Mouse (Mus musculus) midbrain, postnatal 0 days (tissue): ENCODE measurements at regions not wholly inside any gene's neighbourhood (a gene's known extent, or its start where the extent isn't known, plus 50 kb on each side); places are given as distances from the start of the nearest gene placed in this dataset.

ENCODE experiments used
- ATAC-seq: fragments of 200-750 bp; cut with Nextera tagmentation; 2 replicates; pipeline ENCODE4 v1.8.0; 2017; ENCODE audit warnings: moderate number of reproducible peaks, mild to moderate bottlenecking, moderate TSS enrichment, moderate library complexity; ENCODE audit not compliant: low FRiP score
- DNase-seq: peaks from one replicate; pipeline ENCODE4 v3.0.0-alpha.2; 2015; ENCODE audit warnings: low spot score
- H3K27ac ChIP-seq: fragments of 300-500 bp; sonication (generic); 2 replicates; pipeline ENCODE4 v1.5.1; 2014; ENCODE audit warnings: low read depth, mild to moderate bottlenecking, low read length, mixed read lengths
- H3K27me3 ChIP-seq: fragments of 300-500 bp; sonication (generic); 2 replicates; pipeline ENCODE4 v1.6.1; 2014; ENCODE audit warnings: low read length, control low read depth, mixed read lengths; ENCODE audit not compliant: insufficient read depth
- H3K36me3 ChIP-seq: fragments of 300-500 bp; sonication (generic); 2 replicates; pipeline ENCODE4 v1.6.1; 2014; ENCODE audit warnings: low read length, control low read depth, mixed read lengths; ENCODE audit not compliant: insufficient read depth
- H3K4me1 ChIP-seq: fragments of 300-500 bp; sonication (generic); 2 replicates; pipeline ENCODE4 v1.6.1; 2014; ENCODE audit warnings: mild to moderate bottlenecking, control low read depth, antibody characterized with exemption, low read length, mixed read lengths; ENCODE audit not compliant: insufficient read depth
- H3K4me2 ChIP-seq: fragments of 300-500 bp; sonication (generic); 2 replicates; pipeline ENCODE4 v1.6.1; 2014; ENCODE audit warnings: low read depth, mild to moderate bottlenecking, low read length, mixed read lengths; ENCODE audit not compliant: poor library complexity, severe bottlenecking
- H3K4me3 ChIP-seq: fragments of 300-500 bp; sonication (generic); 2 replicates; pipeline ENCODE4 v1.5.1; 2014; ENCODE audit warnings: low read depth, mild to moderate bottlenecking, low read length, moderate library complexity
- H3K9ac ChIP-seq: fragments of 300-500 bp; sonication (generic); replicated peaks from 2 replicates; pipeline ENCODE4 v1.6.1; 2014; ENCODE audit warnings: mild to moderate bottlenecking, low read length, moderate library complexity, mixed read lengths; ENCODE audit not compliant: poor library complexity, severe bottlenecking
- H3K9me3 ChIP-seq: fragments of 300-500 bp; sonication (generic); 2 replicates; pipeline ENCODE4 v1.6.1; 2016; ENCODE audit warnings: low read length, control low read depth
- CTCF ChIP-seq: IDR thresholded peaks from 2 replicates; pipeline ENCODE4 v1.5.1; 2016; ENCODE audit warnings: antibody characterized with exemption, mild to moderate bottlenecking
- WGBS: fragments of 180-500 bp; shearing (Covaris S2); extraction: QIAGEN DNeasy Blood & Tissue Kit; methylation state at CpG from one replicate; pipeline ENCODE4 v1.1.7; 2014; 5-methylcytosine and 5-hydroxymethylcytosine counted together

DNA sequence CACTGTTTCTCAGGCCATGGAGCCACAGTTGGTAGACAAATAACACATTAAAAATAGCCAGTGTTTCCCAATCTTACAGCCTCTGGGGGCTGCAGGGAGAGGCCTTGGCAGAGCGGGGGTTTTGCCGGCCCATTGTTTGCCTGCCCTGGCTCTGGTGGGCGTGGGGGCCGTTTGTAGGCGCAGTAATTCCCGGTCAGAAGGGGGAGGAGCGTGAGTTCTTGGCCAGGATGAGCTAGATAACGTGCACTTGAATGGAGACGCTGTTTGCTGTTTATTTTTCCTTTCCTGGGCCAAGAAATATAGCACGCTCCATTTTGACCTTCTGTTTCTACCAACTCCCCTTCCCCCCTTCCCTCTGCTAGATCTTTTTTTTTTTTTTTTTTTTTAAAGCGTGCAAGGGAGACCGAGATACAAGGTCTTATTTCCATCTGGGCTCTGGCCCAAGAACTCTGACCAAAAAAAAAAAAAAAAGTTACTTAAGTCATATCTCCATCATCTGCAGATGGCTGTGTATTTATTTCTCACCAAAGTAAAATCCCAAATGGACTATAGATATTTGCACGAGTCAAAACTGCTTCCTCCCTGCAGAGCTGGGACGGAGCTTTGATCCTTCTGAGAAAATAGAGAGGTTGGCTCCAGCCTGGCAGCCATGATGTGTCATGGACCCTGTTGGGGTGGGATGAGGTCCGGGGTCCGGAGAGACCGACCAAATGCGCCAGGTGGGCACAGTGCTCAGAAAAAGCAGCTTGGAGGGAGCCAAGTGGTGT lies 135.5 kb upstream of the Haao start:
- H3K9me3 ChIP-seq, result no peaks in the 10 kb centered on the region
- no peaks in the 10 kb centered on the region for H3K36me3 ChIP-seq
- H3K4me2 ChIP-seq, result no peak overlapping the region
- 0 out of 2 replicates have a peak, but pooled peaks cover 7% of the 10 kb centered on the region for H3K4me1 ChIP-seq
- no peaks in the 10 kb centered on the region for H3K27me3 ChIP-seq
- H3K27ac ChIP-seq, result no peak overlapping the region
- no peak overlapping the region for H3K9ac ChIP-seq
- H3K4me3 ChIP-seq, result no peak overlapping the region
- no peak for TF ChIP-seq CTCF
- no peak for ATAC-seq
- 43% methylated on average over 18 of the region's 18 CpGs for WGBS
- DNase-seq, result peak; percentile 75

DNA sequence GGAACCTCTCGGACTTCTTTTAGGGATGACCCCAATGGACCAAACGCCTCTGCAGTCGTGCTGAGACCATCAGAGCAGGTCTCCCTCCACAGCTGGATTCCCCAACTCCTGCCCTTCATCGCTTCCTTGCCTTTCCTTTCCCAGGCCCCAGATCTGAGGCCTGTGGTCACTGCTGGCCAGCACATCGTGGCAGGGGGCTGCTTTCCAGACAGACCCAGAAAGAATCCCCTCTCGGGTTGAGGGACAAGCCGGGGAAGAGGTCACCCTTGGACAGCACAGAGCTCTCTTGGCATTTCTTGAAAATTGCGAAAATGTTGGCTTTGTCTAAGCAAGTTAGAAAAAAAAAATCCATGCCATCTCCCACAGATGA lies 134.9 kb upstream of the Haao start:
- Histone ChIP-seq H3K36me3 (no peaks in the 10 kb centered on the region), H3K4me3 (no peak overlapping the region), H3K27me3 (no peaks in the 10 kb centered on the region), H3K9me3 (no peaks in the 10 kb centered on the region), H3K9ac (no peak overlapping the region), H3K4me1 (0 out of 2 replicates have a peak, but pooled peaks cover 7% of the 10 kb centered on the region), H3K27ac (no peak overlapping the region), H3K4me2 (no peak overlapping the region)
- ATAC-seq (no peak), DNase-seq (no peak)
- WGBS, result 52% methylated on average over 8 of the region's 8 CpGs
- no peak for TF ChIP-seq CTCF

DNA sequence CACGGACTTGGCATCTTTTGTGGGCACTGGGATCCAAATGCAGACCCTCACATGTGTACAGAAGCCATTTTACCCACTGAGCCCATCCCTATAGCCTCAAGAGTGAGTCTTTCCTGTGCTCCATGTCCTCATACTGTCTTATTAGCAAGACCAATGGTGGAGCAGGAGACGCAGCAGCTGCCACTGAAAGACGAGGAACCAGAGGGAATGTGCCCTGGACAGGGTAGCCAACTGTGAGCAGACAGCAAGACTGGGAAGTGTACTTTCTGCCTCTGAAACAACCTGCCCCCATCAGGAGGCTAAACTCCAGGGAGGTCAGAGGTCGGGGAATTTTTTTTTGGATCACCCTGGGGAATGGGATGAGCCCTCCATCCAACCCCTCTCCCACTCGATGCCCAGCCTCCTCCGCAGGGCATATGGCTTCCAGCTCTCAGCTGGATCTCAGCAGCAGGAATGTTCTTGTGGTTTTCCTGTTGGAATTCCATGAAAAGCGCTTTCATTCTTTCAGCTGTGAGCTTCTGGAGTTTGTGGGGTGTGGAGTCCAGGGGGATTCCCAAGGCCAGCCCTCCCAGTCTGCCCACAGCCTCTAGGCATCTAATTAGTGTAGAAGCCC lies 131.2 kb upstream of the Haao start:
- no peak overlapping the region for H3K4me2 ChIP-seq
- 0 out of 2 replicates have a peak, but pooled peaks cover 3% of the 10 kb centered on the region for H3K4me1 ChIP-seq
- H3K9me3 ChIP-seq, result no peaks in the 10 kb centered on the region
- no peak for ATAC-seq
- WGBS, result 64% methylated on average over 7 of the region's 7 CpGs
- no peak for TF ChIP-seq CTCF
- H3K27ac ChIP-seq, result no peak overlapping the region
- H3K36me3 ChIP-seq, result no peaks in the 10 kb centered on the region
- DNase-seq, result no peak
- no peak overlapping the region for H3K9ac ChIP-seq
- H3K27me3 ChIP-seq, result no peaks in the 10 kb centered on the region
- H3K4me3 ChIP-seq, result no peak overlapping the region

DNA sequence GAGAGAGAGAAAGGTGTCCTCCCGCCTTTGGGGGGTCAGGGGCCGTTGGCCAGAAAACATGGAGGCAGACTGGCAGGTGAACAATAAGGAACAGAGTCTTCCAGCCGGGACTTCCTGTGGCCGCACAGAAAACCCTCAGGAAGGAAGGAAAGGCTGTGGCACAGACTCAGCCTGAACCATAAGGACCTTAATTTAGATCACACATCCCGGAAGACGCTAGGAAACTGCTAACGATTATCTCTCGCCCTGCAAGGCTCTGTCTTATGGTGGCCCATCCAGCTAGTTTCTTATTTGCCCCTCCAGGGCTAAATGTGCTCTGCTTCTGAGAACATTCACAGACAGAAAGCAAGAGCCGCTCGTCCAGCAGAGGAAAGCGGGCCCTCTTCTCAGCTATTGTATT lies 130.0 kb upstream of the Haao start:
- Histone ChIP-seq H3K9ac (no peak overlapping the region), H3K27me3 (no peaks in the 10 kb centered on the region), H3K9me3 (no peaks in the 10 kb centered on the region), H3K27ac (no peak overlapping the region), H3K4me2 (no peak overlapping the region), H3K4me3 (no peak overlapping the region), H3K36me3 (no peaks in the 10 kb centered on the region), H3K4me1 (0 out of 2 replicates have a peak, but pooled peaks cover 3% of the 10 kb centered on the region)
- ATAC-seq, result no peak
- TF ChIP-seq CTCF, result no peak
- WGBS, result 86% methylated on average over 11 of the region's 11 CpGs
- no peak for DNase-seq

DNA sequence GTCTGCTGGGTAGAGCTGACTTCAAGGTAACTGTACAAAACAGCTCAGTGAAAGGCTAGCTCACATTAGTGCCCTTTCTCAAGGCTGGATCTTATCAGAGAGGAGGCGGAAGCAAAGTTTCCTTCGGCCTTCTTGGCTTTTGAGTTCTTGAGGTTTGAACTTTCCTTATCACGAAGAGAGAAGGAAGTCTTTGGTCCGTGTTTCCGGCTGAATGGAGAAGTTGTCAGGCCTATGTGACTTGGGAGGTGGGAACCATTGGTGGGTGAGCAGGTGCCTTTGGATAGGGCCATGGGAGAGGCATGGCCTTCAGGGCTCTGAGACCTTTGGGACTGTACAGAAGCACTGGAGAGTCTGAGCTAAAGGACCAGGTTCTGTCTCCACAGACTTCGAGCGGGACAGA lies 128.1 kb upstream of the Haao start:
- WGBS, result 96% methylated on average over 7 of the region's 7 CpGs
- Histone ChIP-seq H3K9me3 (no peaks in the 10 kb centered on the region), H3K27ac (no peak overlapping the region), H3K9ac (no peak overlapping the region), H3K4me3 (no peak overlapping the region), H3K27me3 (no peaks in the 10 kb centered on the region), H3K4me1 (no peaks in the 10 kb centered on the region), H3K4me2 (no peak overlapping the region), H3K36me3 (no peaks in the 10 kb centered on the region)
- DNase-seq (no peak), ATAC-seq (no peak)
- no peak for TF ChIP-seq CTCF
